19 mouse cellular contexts compared by ENCODE assay signal in the genomic region with DNA sequence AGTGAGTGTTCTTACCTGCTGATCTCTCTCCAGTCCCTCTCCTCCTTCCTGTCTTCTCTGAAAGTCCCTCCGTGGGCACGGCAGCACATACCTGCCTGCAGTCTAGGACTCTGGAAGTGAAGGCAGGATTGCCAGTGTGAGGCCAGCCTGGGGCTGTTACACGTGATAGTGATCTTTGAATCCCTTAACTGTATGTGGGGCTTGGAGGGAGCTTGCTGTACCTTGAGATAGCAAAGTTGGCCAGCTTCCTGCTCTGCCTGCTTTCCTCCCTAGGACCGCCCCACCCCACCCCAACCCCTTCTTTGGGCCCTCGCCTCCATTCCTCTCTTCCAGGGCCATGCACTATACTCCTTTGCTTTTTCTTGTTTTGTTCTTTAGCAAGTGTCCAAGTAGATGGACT. TPM values are rescaled to one million over a fixed set of nuclear protein-coding genes. Genes with fewer than 3 reads are reported as not detected.
DNase-seq lines count a peak whose midpoint lies in the region; ATAC-seq and TF ChIP-seq lines count a peak whose summit lies in the region.
"Had no signal": no experiment of that assay in that cellular context is flagged by ENCODE, and none has a peak within 500 bp of the region (broad histone marks: within the 10 kb centered on the region; RNA-seq: fewer than 3 reads in every experiment).

No protein-coding gene starts in this region.

- H3K9me3 ChIP-seq in heart, embryonic 15.5 days (replicated peaks) = no peaks in the 10 kb centered on the region
- no peaks in the 10 kb centered on the region for H3K9me3 ChIP-seq in intestine, postnatal 0 days (ENCODE audit: control insufficient read depth)
- no peaks in the 10 kb centered on the region for H3K9me3 ChIP-seq in liver, postnatal 0 days (ENCODE audit: low read length)
- H3K9me3 ChIP-seq in forebrain, embryonic 16.5 days (ENCODE audit: control insufficient read depth, low read length) = no peaks in the 10 kb centered on the region
- H3K9me3 ChIP-seq: forebrain, embryonic 10.5 days; limb, embryonic 10.5 days had no signal

- H3K36me3 ChIP-seq in heart, embryonic 15.5 days = peaks cover 7% of the 10 kb centered on the region; the same call in 1 of the 2 replicates
- H3K36me3 ChIP-seq in intestine, postnatal 0 days (ENCODE audit: control insufficient read depth, insufficient read depth) = peaks cover 10% of the 10 kb centered on the region; the same call in 1 of the 2 replicates
- peaks cover 2% of the 10 kb centered on the region; the same call in 1 of the 2 replicates for H3K36me3 ChIP-seq in liver, postnatal 0 days (replicated peaks; ENCODE audit: insufficient read depth, low read length)
- no peaks in the 10 kb centered on the region for H3K36me3 ChIP-seq in forebrain, embryonic 16.5 days (ENCODE audit: control insufficient read depth, insufficient read depth)

- no peak for DNase-seq in heart, postnatal 4 days
- peak; percentile 41 for DNase-seq in c-Kit-positive CD71-positive TER-119-positive erythroid progenitor cells, embryonic 14.5 days (ENCODE audit: low spot score)
- DNase-seq in liver, postnatal 0 days = peak; percentile 36
- no peak for DNase-seq in left cerebral cortex, postnatal 36 days (ENCODE audit: low spot score in 2 of 2)
- DNase-seq in lung, postnatal 4 days = no peak
- DNase-seq: adrenal gland, postnatal 36 days; cerebellum, adult 9-11 months; gastrocnemius, postnatal 36 days; lung, adult 2 months; lung, postnatal 36 days; midbrain, embryonic 14.5 days; retina, postnatal 1 day had no signal

- H3K4me2 ChIP-seq in heart, embryonic 15.5 days = no peak overlapping the region
- H3K4me2 ChIP-seq in intestine, postnatal 0 days (replicated peaks; ENCODE audit: low read depth) = peak overlapping the region; percentile 45; the same call in 1 of the 2 replicates
- H3K4me2 ChIP-seq in liver, postnatal 0 days (ENCODE audit: low read depth, low read length) = no peak overlapping the region; the same call in 1 of the 2 replicates
- H3K4me2 ChIP-seq in forebrain, embryonic 16.5 days (ENCODE audit: low read length) = no peak overlapping the region

- intact Hi-C loops in left cerebral cortex, postnatal 36 days (cut with DNase I) = no loop called here

- peak; percentile 68 for TF ChIP-seq EP300 in liver, postnatal 0 days (IDR thresholded peaks at IDR 0.05; ENCODE audit: low read depth)

- 44% methylated on average over 5 of the region's 5 CpGs for WGBS in heart, embryonic 15.5 days
- 25% methylated on average over 5 of the region's 5 CpGs for WGBS in intestine, postnatal 0 days
- WGBS in liver, postnatal 0 days (ENCODE audit: insufficient replicate concordance) = 38% methylated on average over 5 of the region's 5 CpGs
- WGBS in forebrain, embryonic 16.5 days = 79% methylated on average over 5 of the region's 5 CpGs

- no peaks in the 10 kb centered on the region for H3K27me3 ChIP-seq in heart, embryonic 15.5 days
- no peaks in the 10 kb centered on the region for H3K27me3 ChIP-seq in intestine, postnatal 0 days (replicated peaks; ENCODE audit: control insufficient read depth, insufficient read depth, low read length)
- H3K27me3 ChIP-seq in liver, postnatal 0 days (ENCODE audit: insufficient read depth, low read length) = no peaks in the 10 kb centered on the region
- H3K27me3 ChIP-seq in forebrain, embryonic 16.5 days (replicated peaks; ENCODE audit: control insufficient read depth, insufficient read depth, low read length) = no peaks in the 10 kb centered on the region
- H3K27me3 ChIP-seq: CH12.LX, Patski had no signal

- 0 out of 2 replicates have a peak overlapping the region, but pooled peaks have one; percentile 6 for H3K9ac ChIP-seq in heart, embryonic 15.5 days
- H3K9ac ChIP-seq in intestine, postnatal 0 days (ENCODE audit: low read depth, low read length) = no peak overlapping the region
- no peak overlapping the region for H3K9ac ChIP-seq in liver, postnatal 0 days (replicated peaks)
- no peak overlapping the region for H3K9ac ChIP-seq in forebrain, embryonic 16.5 days (replicated peaks; ENCODE audit: low read depth, low read length)

- H3K4me3 ChIP-seq in heart, embryonic 15.5 days = no peak overlapping the region
- H3K4me3 ChIP-seq in intestine, postnatal 0 days (ENCODE audit: low read depth, low read length) = no peak overlapping the region
- no peak overlapping the region for H3K4me3 ChIP-seq in liver, postnatal 0 days (ENCODE audit: low read depth, low read length)
- H3K4me3 ChIP-seq in forebrain, embryonic 16.5 days (replicated peaks; ENCODE audit: low read length) = no peak overlapping the region
- H3K4me3 ChIP-seq: forebrain, embryonic 10.5 days; limb, embryonic 10.5 days had no signal

- H3K27ac ChIP-seq in heart, embryonic 15.5 days = no peak overlapping the region
- H3K27ac ChIP-seq in intestine, postnatal 0 days (ENCODE audit: low read depth, low read length) = 0 out of 2 replicates have a peak overlapping the region, but pooled peaks have one; percentile 31
- no peak overlapping the region for H3K27ac ChIP-seq in liver, postnatal 0 days (ENCODE audit: low read depth)
- no peak overlapping the region for H3K27ac ChIP-seq in forebrain, embryonic 16.5 days (ENCODE audit: low read length)
- H3K27ac ChIP-seq: forebrain, embryonic 10.5 days; limb, embryonic 10.5 days had no signal

- no peak for TF ChIP-seq CTCF in intestine, postnatal 0 days (IDR thresholded peaks at IDR 0.05; ENCODE audit: low read depth)
- no peak for TF ChIP-seq CTCF in liver, postnatal 0 days (IDR thresholded peaks at IDR 0.05; ENCODE audit: low read depth)

- H3K4me1 ChIP-seq in heart, embryonic 15.5 days (replicated peaks) = peaks cover 12% of the 10 kb centered on the region
- H3K4me1 ChIP-seq in intestine, postnatal 0 days (replicated peaks; ENCODE audit: control insufficient read depth, insufficient read depth, low read length) = peaks cover 7% of the 10 kb centered on the region; the same call in 1 of the 2 replicates
- peaks cover 9% of the 10 kb centered on the region for H3K4me1 ChIP-seq in liver, postnatal 0 days (ENCODE audit: insufficient read depth)
- H3K4me1 ChIP-seq in forebrain, embryonic 16.5 days (replicated peaks; ENCODE audit: control insufficient read depth, insufficient read depth, low read length) = no peaks in the 10 kb centered on the region; the same call in 1 of the 2 replicates
- H3K4me1 ChIP-seq: forebrain, embryonic 10.5 days had no signal

- no peak for ATAC-seq in heart, embryonic 15.5 days (replicated peaks; ENCODE audit: insufficient number of reproducible peaks, insufficient read depth, low FRiP score, low read depth)
- peak; percentile 58 for ATAC-seq in intestine, postnatal 0 days
- ATAC-seq in liver, postnatal 0 days = peak; percentile 80
- ATAC-seq in forebrain, embryonic 16.5 days = no peak
- ATAC-seq: Patski had no signal

RNA-seq across cellular contexts. Expression of a gene that starts 18.3 kb away (rescaled TPM):
- polyA plus RNA-seq in heart, embryonic 15.5 days (2015; fragmentation: Nextera tagmentation; extraction: Ambion mirVana) = 3.0 and 3.8 TPM in 2 replicates
- total RNA-seq in heart, postnatal 4 days (2021) = 10 to 100 TPM; 20.7 to 21.9 TPM
- polyA plus RNA-seq in intestine, postnatal 0 days (2015; fragmentation: Nextera tagmentation; extraction: Ambion mirVana) = 1.4 and 1.6 TPM in 2 replicates
- polyA plus RNA-seq in liver, postnatal 0 days (2015; fragmentation: Nextera tagmentation; extraction: Ambion mirVana) = 1.6 and 2.2 TPM in 2 replicates
- 6.6 and 6.8 TPM in 2 replicates for polyA plus RNA-seq in forebrain, embryonic 16.5 days (2015; fragmentation: Nextera tagmentation; extraction: Ambion mirVana)
- 10 to 100 TPM; 15.7 to 24.8 TPM for total RNA-seq in left cerebral cortex, postnatal 36 days (2021)

RNA-seq across cellular contexts. Expression of a gene that starts 34.6 kb away (rescaled TPM):
- 8.5 and 12.6 TPM in 2 replicates for polyA plus RNA-seq in heart, embryonic 15.5 days (2015; fragmentation: Nextera tagmentation; extraction: Ambion mirVana)
- 10 to 100 TPM; 54.2 to 59.2 TPM for total RNA-seq in heart, postnatal 4 days (2021)
- polyA plus RNA-seq in intestine, postnatal 0 days (2015; fragmentation: Nextera tagmentation; extraction: Ambion mirVana) = 9.8 and 10.0 TPM in 2 replicates
- 2.3 and 3.0 TPM in 2 replicates for polyA plus RNA-seq in liver, postnatal 0 days (2015; fragmentation: Nextera tagmentation; extraction: Ambion mirVana)
- 27.8 and 36.5 TPM in 2 replicates for polyA plus RNA-seq in forebrain, embryonic 16.5 days (2015; fragmentation: Nextera tagmentation; extraction: Ambion mirVana)
- total RNA-seq in left cerebral cortex, postnatal 36 days (2021) = 10 to 100 TPM; 34.5 to 42.3 TPM

RNA-seq across cellular contexts. Expression of a gene that starts 35.1 kb away (rescaled TPM):
- 42.7 and 46.4 TPM in 2 replicates for polyA plus RNA-seq in heart, embryonic 15.5 days (2015; fragmentation: Nextera tagmentation; extraction: Ambion mirVana)
- total RNA-seq in heart, postnatal 4 days (2021) = 10 to 100 TPM; 28.5 to 29.3 TPM
- polyA plus RNA-seq in intestine, postnatal 0 days (2015; fragmentation: Nextera tagmentation; extraction: Ambion mirVana) = 26.1 and 28.6 TPM in 2 replicates
- 17.4 and 17.8 TPM in 2 replicates for polyA plus RNA-seq in liver, postnatal 0 days (2015; fragmentation: Nextera tagmentation; extraction: Ambion mirVana)
- 67.1 and 72.7 TPM in 2 replicates for polyA plus RNA-seq in forebrain, embryonic 16.5 days (2015; fragmentation: Nextera tagmentation; extraction: Ambion mirVana)
- 10 to 100 TPM; 47.2 to 47.7 TPM for total RNA-seq in left cerebral cortex, postnatal 36 days (2021)

RNA-seq across cellular contexts. Expression of a gene that starts 36.6 kb away (rescaled TPM):
- 186 and 202 TPM in 2 replicates for polyA plus RNA-seq in heart, embryonic 15.5 days (2015; fragmentation: Nextera tagmentation; extraction: Ambion mirVana)
- total RNA-seq in heart, postnatal 4 days (2021) = 100 to 1,000 TPM in 1 of 2 experiments, 10 to 100 TPM in 1; 94.2 to 102 TPM
- 156 and 160 TPM in 2 replicates for polyA plus RNA-seq in intestine, postnatal 0 days (2015; fragmentation: Nextera tagmentation; extraction: Ambion mirVana)
- 96.2 and 99.0 TPM in 2 replicates for polyA plus RNA-seq in liver, postnatal 0 days (2015; fragmentation: Nextera tagmentation; extraction: Ambion mirVana)
- 255 and 264 TPM in 2 replicates for polyA plus RNA-seq in forebrain, embryonic 16.5 days (2015; fragmentation: Nextera tagmentation; extraction: Ambion mirVana)
- total RNA-seq in left cerebral cortex, postnatal 36 days (2021) = 10 to 100 TPM; 49.7 to 53.0 TPM

RNA-seq across cellular contexts. Expression of a gene that starts 54.1 kb away (rescaled TPM):
- 11.9 and 14.1 TPM in 2 replicates for polyA plus RNA-seq in heart, embryonic 15.5 days (2015; fragmentation: Nextera tagmentation; extraction: Ambion mirVana)
- total RNA-seq in heart, postnatal 4 days (2021) = 100 to 1,000 TPM; 104 to 107 TPM
- 27.4 and 29.5 TPM in 2 replicates for polyA plus RNA-seq in intestine, postnatal 0 days (2015; fragmentation: Nextera tagmentation; extraction: Ambion mirVana)
- polyA plus RNA-seq in liver, postnatal 0 days (2015; fragmentation: Nextera tagmentation; extraction: Ambion mirVana) = 23.8 and 24.7 TPM in 2 replicates
- 11.9 and 12.4 TPM in 2 replicates for polyA plus RNA-seq in forebrain, embryonic 16.5 days (2015; fragmentation: Nextera tagmentation; extraction: Ambion mirVana)
- 100 to 1,000 TPM; 205 to 222 TPM for total RNA-seq in left cerebral cortex, postnatal 36 days (2021)

Comparison
In these comparisons a context has a peak if more than half of its experiments do, and no peak if none do; other contexts are left out.
1. ATAC-seq: peak in intestine, postnatal 0 days (single experiment) and liver, postnatal 0 days (single experiment); none in heart, embryonic 15.5 days (single experiment) and forebrain, embryonic 16.5 days (single experiment).
2. DNase-seq: peak in c-Kit-positive CD71-positive TER-119-positive erythroid progenitor cells, embryonic 14.5 days (single experiment) and liver, postnatal 0 days (single experiment); none in heart, postnatal 4 days (single experiment), left cerebral cortex, postnatal 36 days (0 of 2) and lung, postnatal 4 days (0 of 2).